Mouse (Mus musculus) E14TG2a.4 (cell line): Measurements from ENCODE around the gene Tspan9.

Experiments
- CTCF ChIP-seq: conservative IDR thresholded peaks from 2 replicates; pipeline ENCODE4 v1.5.1; 2014; ENCODE audit warnings: low read length
- NANOG ChIP-seq: IDR thresholded peaks from 2 replicates; pipeline ENCODE4 v1.6.1; 2014; ENCODE audit warnings: borderline replicate concordance, low read length, mixed read lengths
- POU5F1 ChIP-seq: IDR thresholded peaks from 2 replicates; pipeline ENCODE4 v1.6.1; 2014; ENCODE audit warnings: low read length, borderline replicate concordance

DNA sequence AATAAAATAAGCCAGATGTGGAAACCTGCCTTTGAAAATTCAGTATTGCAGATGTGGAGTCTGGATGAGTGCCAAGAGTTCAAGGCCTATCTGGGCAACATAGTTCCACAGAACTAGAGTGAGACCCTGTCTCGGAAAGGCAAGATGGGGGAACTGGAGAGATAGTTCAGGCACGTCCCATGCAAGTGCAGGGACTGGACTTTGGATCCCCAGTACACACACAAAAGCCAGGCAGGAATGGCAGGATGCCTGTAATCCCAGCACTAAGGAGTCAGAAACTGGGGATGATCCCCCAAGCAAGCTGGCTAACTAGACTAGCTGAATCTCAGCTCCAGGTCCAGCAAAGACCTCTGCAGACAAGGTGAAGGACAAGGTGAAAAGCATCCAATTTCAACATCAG is 12.5 kb upstream of the Tspan9 start:
- TF ChIP-seq CTCF: no peak
- TF ChIP-seq POU5F1: no peak
- no peak for TF ChIP-seq NANOG
